Mouse (Mus musculus) WW6 (cell line): ENCODE results near the gene Cul4a.

ENCODE experiments used
- DNase-seq: peaks from one replicate; pipeline ENCODE4 v3.0.0-alpha.2; 2013; ENCODE audit warnings: low read depth, low spot score

Gene Cul4a

GRCm38 (mm10) chr8:13179482-13179881 is 74.1 kb downstream of the Cul4a start:
- DNase-seq, result no peak

- no peak for DNase-seq
Measured at GRCm38 (mm10) chr8:13179948-13180347, 74.5 kb downstream of the Cul4a start.

DNA sequence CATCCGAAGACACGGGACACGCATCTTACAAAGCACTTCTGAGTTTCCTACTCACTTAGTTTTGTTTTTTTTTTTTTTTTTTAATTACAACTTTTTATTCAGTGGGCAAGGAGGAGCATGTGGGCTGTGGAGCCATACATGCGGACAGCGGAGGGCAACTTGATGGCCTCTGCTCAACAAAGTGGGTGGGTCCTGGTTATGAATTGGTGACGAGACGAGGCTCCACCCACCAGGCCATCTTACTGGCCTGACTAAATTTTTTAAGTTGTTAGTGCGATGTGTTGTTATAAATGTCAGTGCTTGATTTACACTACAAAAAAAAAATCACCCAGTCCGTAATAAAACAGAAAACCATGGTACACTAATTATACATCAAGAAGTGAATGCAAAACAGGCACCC is 75.0 kb downstream of the Cul4a start:
- DNase-seq, result no peak

DNA sequence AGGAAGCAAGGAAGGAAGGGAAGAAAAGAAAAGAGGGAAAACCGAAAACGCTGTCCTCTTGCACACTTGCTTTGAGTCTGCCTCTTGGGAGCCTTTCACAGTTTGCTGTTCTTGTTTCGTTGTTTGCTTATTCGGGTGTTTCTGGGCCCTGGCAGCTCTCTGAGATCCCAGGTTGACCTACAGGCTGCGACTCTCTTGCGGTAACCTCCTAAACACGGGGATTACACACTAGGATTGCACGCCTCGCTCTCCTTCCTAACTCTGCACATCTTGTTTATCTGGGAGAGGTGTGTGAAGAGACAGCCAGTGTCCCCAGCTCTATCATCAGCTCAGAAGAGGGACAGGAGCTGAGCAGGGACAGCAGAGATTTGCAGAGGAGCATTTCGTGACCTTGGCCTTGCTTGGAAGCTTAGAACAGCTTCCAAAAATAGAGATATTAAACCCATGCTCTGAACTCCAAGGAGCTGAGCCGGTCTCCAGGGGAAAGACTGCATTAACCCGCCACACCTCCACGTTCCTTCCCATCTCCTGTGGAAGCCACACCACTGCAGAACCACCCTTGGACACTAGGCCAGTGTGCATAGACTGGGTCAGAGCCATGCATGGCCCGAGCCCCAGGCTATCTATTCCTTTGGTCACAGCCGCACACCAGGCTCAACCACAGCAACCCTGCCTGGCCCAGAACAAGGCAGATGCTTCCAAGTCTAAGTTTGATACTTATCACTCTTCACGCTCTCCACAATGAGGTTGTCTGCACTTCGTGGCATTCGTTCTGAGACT is 75.7 kb downstream of the Cul4a start:
- DNase-seq, result no peak

GRCm38 (mm10) chr8:13181691-13181976 is 76.2 kb downstream of the Cul4a start:
- no peak for DNase-seq

DNA sequence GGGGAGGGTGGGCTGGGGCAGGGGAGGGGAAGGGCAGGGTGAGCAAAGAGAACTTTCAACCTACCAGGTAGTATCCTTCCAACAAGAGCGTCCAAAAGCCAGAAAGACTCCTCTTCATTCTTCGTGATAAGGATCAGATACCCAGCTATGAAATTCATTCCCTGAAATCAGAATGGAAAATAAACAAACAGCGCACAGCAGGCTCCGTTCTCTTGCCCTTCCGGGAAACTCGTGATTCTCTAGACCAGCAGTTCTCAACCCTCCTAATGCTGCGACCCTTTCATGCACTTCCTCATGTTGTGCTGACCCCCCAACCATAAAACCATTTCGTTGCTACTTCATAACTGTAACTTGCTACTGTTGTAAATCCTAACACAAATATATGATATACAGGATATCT is 81.4 kb downstream of the Cul4a start:
- no peak for DNase-seq

- DNase-seq, result no peak
Measured at GRCm38 (mm10) chr8:13187229-13187628, 81.8 kb downstream of the Cul4a start.

GRCm38 (mm10) chr8:13187638-13188037 is 82.2 kb downstream of the Cul4a start:
- DNase-seq, result no peak

GRCm38 (mm10) chr8:13188052-13188555 is 82.7 kb downstream of the Cul4a start:
- no peak for DNase-seq

DNA sequence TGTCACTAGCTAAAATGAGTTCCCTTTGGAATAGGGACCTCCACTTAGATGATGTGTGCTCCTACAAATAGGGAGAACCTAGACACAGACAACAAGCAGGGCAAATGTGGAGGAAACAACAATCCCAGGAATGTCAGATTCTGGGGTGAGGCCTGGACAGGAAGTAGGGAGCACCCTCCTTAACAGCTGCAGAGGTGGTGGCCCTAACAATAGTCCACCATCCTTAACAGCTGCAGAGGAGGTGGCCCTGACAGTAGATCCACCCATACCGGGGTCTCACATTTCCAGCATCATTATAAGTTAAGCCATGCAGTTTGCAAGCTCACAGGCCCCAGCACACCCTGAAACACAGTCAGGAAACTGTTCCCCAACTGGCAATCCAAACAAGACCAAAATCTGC is 83.4 kb downstream of the Cul4a start:
- DNase-seq, result no peak

DNA sequence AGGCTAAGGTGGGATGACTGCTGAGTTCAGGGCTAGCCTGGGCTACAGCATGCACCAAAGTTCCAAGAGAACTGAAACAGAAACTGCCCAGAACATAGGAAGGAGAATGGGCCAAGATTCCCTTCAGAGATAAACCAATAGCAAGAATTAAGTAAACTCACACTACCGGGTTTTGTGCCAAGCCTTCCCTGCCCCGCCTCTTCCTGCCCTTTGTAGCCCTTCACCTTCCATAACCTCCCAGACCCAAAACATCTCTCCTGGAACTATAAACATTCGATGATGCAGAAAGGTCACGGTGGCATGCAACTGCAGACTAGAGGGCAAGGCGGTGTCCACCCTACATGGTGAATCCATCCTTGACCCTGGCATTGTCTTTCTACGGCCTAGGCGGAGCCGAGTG is 84.8 kb downstream of the Cul4a start:
- DNase-seq, result no peak

GRCm38 (mm10) chr8:13194818-13195217 is 89.4 kb downstream of the Cul4a start:
- no peak for DNase-seq

GRCm38 (mm10) chr8:13197493-13197892 is 92.1 kb downstream of the Cul4a start:
- DNase-seq, result no peak
